Mouse (Mus musculus) small intestine, adult 2 months (tissue): ENCODE data around the gene Il6. TPM values are rescaled to one million over a fixed set of nuclear protein-coding genes. Genes with fewer than 3 reads are reported as not detected.
"Not testable (repeated sequence)": the region's sequence is repeated elsewhere in the genome, so short reads cannot be mapped to it uniquely, and the experiment has no call there.

ENCODE experiments used
- H3K27ac ChIP-seq: fragments of 200-500 bp; 2 replicates; pipeline ENCODE4 v1.5.1; 2012; ENCODE audit warnings: low read depth, low read length, control low read depth, inconsistent platforms; ENCODE audit not compliant: insufficient read depth
- H3K27me3 ChIP-seq: fragments of 200-500 bp; 2 replicates; pipeline ENCODE4 v1.6.1; 2012; ENCODE audit warnings: mild to moderate bottlenecking, moderate library complexity, low read length, inconsistent platforms; ENCODE audit not compliant: control insufficient read depth, insufficient read depth
- H3K36me3 ChIP-seq: fragments of 200-500 bp; 2 replicates; pipeline ENCODE4 v1.6.1; 2012; ENCODE audit warnings: mild to moderate bottlenecking, low read length, control low read depth, inconsistent platforms; ENCODE audit not compliant: control insufficient read depth, insufficient read depth
- H3K4me1 ChIP-seq: fragments of 200-500 bp; 2 replicates; pipeline ENCODE4 v1.6.1; 2012; ENCODE audit warnings: low read length, inconsistent platforms, mixed read lengths; ENCODE audit not compliant: control insufficient read depth, insufficient read depth, insufficient read length
- H3K4me3 ChIP-seq: fragments of 200-500 bp; 2 replicates; pipeline ENCODE4 v1.5.1; 2012; ENCODE audit warnings: low read depth, mild to moderate bottlenecking, control low read depth, inconsistent platforms, low read length, moderate library complexity
- CTCF ChIP-seq: fragments of 200-500 bp; IDR thresholded peaks from 2 replicates; pipeline ENCODE4 v1.5.1; 2012; ENCODE audit warnings: low read depth, mild to moderate bottlenecking, control low read depth, inconsistent platforms, low read length, moderate library complexity, mixed read lengths; ENCODE audit not compliant: insufficient replicate concordance, insufficient read length; ENCODE audit errors: extremely low read depth
- POLR2A ChIP-seq: fragments of 200-500 bp; IDR thresholded peaks from 2 replicates; pipeline ENCODE4 v1.6.1; 2012; ENCODE audit warnings: low read depth, mild to moderate bottlenecking, control low read depth, inconsistent platforms, low read length, moderate library complexity
- WGBS: fragments of 180-500 bp; shearing (Covaris S2); methylation state at CpG from one replicate; pipeline ENCODE4 v1.1.7; 2018; 5-methylcytosine and 5-hydroxymethylcytosine counted together
- polyA plus RNA-seq: library from polyadenylated mRNA; depleted of rRNA; stranded (reverse); fragments of >200 nt; gene quantifications from 2 replicates; pipeline ENCODE4 v1.2.3, GENCODE M21; 2012

The Il6 gene
- polyA plus RNA-seq, 1 experiment: not detected

- TF ChIP-seq POLR2A: no peak
- TF ChIP-seq CTCF: no peak
- H3K4me1 ChIP-seq: peaks cover 3% of the 10 kb centered on the region; the same call in 1 of the 2 replicates
- no peaks in the 10 kb centered on the region for H3K36me3 ChIP-seq
- H3K27me3 ChIP-seq: no peaks in the 10 kb centered on the region
- H3K27ac ChIP-seq: no peak overlapping the region
- H3K4me3 ChIP-seq: no peak overlapping the region
- WGBS: 76% methylated on average over 1 of the region's 1 CpGs
Observed at GRCm38 (mm10) chr5:29994344-29994743, 18.6 kb upstream of the Il6 start.

GRCm38 (mm10) chr5:29997351-29997750 lies 15.6 kb upstream of the Il6 start:
- no peaks in the 10 kb centered on the region for H3K36me3 ChIP-seq
- 88% methylated on average over 1 of the region's 1 CpGs for WGBS
- TF ChIP-seq CTCF (no peak), POLR2A (no peak)

GRCm38 (mm10) chr5:30000921-30001320 lies 12.0 kb upstream of the Il6 start:
- TF ChIP-seq CTCF (no peak), POLR2A (no peak)
- peaks cover 3% of the 10 kb centered on the region; the same call in 1 of the 2 replicates for H3K4me1 ChIP-seq

More at GRCm38 (mm10) chr5:29997351-29997750, 15.6 kb upstream of the Il6 start:
- Histone ChIP-seq H3K4me1 (peaks cover 3% of the 10 kb centered on the region; the same call in 1 of the 2 replicates), H3K27me3 (no peaks in the 10 kb centered on the region), H3K27ac (no peak overlapping the region), H3K4me3 (no peak overlapping the region)

DNA sequence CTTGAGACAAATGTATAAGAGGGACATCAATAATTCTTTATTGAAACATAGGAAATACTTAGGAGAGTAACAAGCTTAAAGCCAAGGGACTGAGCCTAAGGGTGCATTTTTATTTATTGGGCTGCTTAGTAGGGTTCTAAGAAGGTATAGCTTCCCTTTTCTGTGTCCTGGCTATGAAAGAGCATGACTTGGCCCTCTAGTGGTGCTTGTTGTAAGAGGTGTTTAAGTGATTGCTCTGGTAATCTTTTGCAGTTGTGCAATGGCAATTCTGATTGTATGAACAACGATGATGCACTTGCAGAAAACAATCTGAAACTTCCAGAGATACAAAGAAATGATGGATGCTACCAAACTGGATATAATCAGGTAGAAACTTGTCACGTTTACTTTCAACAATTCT lies 1.7 kb downstream of the Il6 start:
- 29% methylated on average over 2 of the region's 2 CpGs for WGBS

More at GRCm38 (mm10) chr5:30000921-30001320, 12.0 kb upstream of the Il6 start:
- H3K4me3 ChIP-seq: no peak overlapping the region
- no peaks in the 10 kb centered on the region for H3K36me3 ChIP-seq
- H3K27me3 ChIP-seq: no peaks in the 10 kb centered on the region
- WGBS: 76% methylated on average over 3 of the region's 3 CpGs
- H3K27ac ChIP-seq: no peak overlapping the region

DNA sequence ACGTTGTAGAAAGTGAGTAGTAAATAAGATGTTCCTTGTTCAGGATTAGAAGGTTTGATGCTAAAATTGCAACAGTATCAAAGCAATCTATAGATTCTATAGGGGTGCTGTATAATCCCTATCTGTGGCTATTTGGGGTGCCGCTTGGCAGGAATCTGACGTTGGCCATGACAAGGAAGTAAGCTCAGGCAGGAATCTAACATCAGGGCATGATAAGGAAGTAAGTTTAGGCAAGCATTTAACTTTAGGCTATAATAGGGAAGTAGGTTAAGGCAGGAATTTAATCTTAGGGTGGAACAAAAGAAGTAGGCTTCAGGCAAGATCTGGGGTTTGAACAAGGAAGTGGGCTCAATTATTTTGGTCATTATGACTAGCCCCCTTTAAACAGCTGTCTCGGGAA lies 22.9 kb downstream of the Il6 start:
- H3K27me3 ChIP-seq, H3K4me1 ChIP-seq, H3K4me3 ChIP-seq, H3K27ac ChIP-seq, H3K36me3 ChIP-seq: not testable (repeated sequence)
- 37% methylated on average over 4 of the region's 4 CpGs for WGBS

More for the DNA sequence above, 1.7 kb downstream of the Il6 start:
- no peak for TF ChIP-seq POLR2A
- no peaks in the 10 kb centered on the region; the same call in 1 of the 2 replicates for H3K4me1 ChIP-seq
- no peaks in the 10 kb centered on the region for H3K27me3 ChIP-seq
- H3K4me3 ChIP-seq: no peak overlapping the region
- H3K36me3 ChIP-seq: no peaks in the 10 kb centered on the region
- no peak overlapping the region for H3K27ac ChIP-seq

DNA sequence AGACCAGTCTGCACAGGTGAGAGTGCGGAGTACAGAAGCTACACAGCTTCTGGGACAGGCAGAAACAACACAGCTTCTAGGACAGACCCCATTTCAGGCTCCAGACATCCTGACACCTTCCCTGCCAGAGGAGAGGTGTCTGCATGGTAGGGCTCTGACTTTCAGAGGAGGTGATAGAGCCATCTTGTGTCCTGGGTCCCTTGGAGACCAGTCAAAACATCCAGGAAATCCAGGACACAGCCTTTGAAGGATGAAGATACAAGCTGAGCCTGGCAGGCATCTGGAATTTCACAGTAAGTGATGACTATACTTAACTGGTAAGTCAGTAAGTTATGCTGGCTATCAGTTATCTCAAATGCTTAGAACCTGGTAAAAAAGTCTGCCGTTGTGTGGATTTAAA lies 24.2 kb downstream of the Il6 start:
- not testable (repeated sequence) for H3K36me3 ChIP-seq, H3K4me3 ChIP-seq, H3K4me1 ChIP-seq, H3K27ac ChIP-seq, H3K27me3 ChIP-seq
- 94% methylated on average over 2 of the region's 2 CpGs for WGBS

DNA sequence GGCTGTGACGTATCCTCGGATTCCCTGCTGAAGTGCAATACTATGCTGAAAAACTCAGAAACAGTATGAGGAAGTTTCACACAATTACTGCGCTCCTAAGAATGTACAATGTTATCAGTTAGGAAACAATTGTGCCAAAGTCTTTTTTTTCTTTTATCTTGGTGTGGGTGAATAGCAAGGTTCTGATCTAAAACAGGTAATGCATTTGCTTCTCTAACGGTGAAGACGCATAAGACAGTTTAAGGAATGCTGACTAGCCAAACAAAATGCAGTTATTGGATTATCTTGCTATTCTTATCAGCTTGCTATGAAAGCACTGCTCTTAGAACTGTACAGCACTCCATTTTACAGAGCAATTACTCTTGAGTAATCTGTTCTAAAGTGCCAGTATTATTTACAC lies 26.4 kb downstream of the Il6 start:
- H3K4me1 ChIP-seq, H3K4me3 ChIP-seq, H3K27ac ChIP-seq, H3K36me3 ChIP-seq, H3K27me3 ChIP-seq: not testable (repeated sequence)
- 35% methylated on average over 5 of the region's 5 CpGs for WGBS

DNA sequence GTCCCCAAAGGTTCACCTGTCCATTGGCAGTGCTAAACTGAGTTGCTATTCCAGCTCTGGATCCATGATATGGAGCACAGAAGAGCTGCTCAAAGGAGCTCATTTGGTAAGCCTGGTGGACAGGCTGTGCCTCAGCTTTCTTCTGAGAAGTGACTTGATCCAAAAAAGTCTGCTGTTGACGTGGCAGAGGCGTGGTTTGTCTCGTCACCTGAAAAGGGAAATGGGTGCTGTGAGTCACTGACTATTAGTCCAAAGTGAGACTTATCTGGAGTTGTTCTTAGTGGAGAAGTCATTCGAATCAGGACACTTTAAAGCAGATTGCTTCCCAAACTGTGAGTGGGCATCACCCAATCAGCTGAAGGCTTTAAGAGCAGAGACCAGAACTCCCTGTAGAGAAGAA lies 26.9 kb downstream of the Il6 start:
- 33% methylated on average over 4 of the region's 4 CpGs for WGBS
- H3K36me3 ChIP-seq, H3K27ac ChIP-seq, H3K4me1 ChIP-seq, H3K27me3 ChIP-seq, H3K4me3 ChIP-seq: not testable (repeated sequence)
